Mouse (Mus musculus) hematopoietic stem cell, adult 5-6 weeks (primary cell): ENCODE data around the gene Dhdds. TPM values are rescaled to one million over a fixed set of nuclear protein-coding genes. Genes with fewer than 3 reads are reported as not detected.

Experiments used
- ATAC-seq, 2 experiments: fragments of 125-278 bp in 1 of 2; replicated peaks in 1 of 2; 2 replicates each; pipeline ENCODE4 v1.8.0; 2016 to 2017; ENCODE audit warnings: inconsistent platforms in 2 of 2, mild to moderate bottlenecking in 2 of 2, moderate number of reproducible peaks in 2 of 2, low read depth in 1 of 2, moderate TSS enrichment in 1 of 2; ENCODE audit not compliant: low FRiP score in 2 of 2, poor library complexity in 2 of 2, severe bottlenecking in 2 of 2, insufficient read depth in 1 of 2, low TSS enrichment in 1 of 2
- total RNA-seq: library from RNA; stranded (forward); fragments of 172-1452, 232-1000 nt; gene quantifications from 2 replicates; pipeline ENCODE4 v1.2.3, GENCODE M21; 2017

Dhdds gene
- 19.2 and 25.5 TPM in 2 replicates for total RNA-seq

DNA sequence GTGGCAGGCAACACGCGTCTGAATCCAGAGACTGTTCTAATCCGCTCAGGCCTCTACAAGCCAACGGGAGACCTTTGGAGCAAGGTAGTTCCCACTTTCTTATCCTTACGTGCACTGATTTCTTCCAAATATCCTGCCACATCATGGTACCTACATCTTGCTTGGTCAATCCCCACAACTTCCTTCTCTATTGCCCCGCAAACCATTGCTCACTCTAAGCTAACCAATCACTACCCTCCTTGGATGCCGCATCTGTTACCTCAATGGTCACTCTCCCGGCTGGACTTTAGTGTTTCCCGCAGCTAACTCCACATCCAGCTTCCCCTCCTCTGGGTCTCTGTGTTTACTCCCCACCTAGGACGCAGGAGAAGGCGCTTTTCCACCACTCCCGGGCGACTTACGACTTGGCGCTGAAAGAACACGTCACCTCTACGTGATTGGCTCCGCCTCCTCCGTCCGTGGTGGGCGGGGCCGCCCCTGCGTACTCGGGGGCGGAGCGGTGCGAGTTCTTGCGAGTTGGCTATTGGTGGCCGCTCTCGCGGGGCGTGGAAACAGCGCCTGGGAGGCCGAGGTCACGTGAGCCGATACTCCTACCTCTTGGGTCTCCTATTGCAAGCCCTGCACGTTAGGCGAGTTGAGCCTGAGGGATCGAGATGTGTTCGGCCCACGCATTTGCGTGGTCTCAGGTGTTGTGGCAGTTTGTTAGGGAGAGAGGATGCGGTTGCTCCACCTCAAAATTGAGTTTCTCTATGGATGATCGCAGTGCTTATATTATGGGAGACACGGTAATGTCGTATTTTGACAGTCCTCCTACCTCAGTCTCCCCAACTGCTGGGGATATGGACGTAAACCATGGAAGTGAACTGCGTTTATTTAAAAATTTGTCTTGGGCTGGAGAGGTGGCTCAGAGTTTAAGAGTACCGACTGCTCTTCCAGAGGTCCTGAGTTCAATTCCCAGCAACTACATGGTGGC lies at the start of gene Dhdds:
Gene Dhdds, minus strand, starts transcription at position 453 of the 973 bp plus-strand sequence.
- peak; percentile 98 to 99 for ATAC-seq

- no peak for ATAC-seq
Measured at GRCm38 (mm10) chr4:134047648-134048047, 46.9 kb upstream of the Dhdds start.

GRCm38 (mm10) chr4:134043041-134043440 lies 42.3 kb upstream of the Dhdds start:
- ATAC-seq, result peak; percentile 59 to 60; a peak in 3 of 4 replicates

DNA sequence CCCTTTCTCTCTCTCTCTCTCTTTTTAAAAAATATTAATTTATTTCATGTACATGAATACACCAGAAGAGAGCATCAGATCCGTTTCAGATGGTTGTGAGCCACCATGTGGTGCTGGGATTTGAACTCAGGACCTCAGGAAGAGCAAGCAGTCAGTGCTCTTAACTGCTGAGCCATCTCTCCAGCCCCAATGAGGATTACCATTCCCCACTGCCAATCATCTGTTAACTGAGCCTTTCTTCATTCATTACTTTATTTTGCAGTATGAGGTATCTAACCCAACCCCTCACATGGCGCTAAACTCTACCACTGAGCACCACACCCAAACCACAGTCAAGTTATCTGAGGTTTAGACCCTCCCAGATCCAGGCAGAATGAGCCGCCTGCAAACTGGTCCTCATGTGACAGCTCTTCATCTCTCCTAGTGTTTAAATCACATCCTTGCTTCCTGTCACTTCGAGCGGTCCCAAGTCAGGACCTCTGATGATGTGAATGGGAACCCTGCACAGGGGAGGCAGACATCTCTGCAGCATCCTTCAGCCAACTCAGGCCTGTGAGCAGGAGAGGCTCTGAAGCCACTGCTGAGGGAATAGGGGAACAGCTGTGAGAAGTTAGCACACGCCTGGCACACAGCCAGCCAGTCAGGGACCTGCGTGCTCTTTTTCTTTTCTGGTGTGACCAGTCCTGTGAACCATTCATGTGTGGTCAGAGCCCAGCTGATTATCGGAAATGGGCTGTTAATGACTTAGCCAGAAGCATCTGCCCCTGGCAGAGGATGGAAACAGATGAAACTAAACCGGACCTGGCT lies 40.8 kb upstream of the Dhdds start:
- peak; percentile 71 to 73 for ATAC-seq

- ATAC-seq, result peak; percentile 75 to 86
Measured at GRCm38 (mm10) chr4:134035953-134036352, 35.2 kb upstream of the Dhdds start.

DNA sequence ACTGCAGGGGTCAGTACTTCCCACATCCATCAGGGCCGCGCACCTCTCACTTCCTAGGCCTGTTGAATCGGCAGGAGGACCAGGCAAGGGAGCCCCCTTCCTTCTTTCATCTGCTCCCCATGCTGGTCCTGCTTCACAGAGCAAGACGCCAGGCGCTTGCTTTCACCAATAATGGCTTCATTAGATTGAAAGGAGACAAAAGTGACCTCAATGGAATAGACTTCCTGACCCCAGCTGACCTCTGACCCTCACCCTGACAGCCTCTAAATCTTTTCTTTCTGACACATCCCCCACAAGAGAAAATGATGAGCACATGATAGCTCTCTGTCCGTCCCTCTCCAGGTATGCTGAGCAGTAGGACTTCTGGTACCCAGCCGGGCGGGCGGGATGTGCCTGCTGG lies 25.1 kb upstream of the Dhdds start:
- no peak for ATAC-seq

GRCm38 (mm10) chr4:134020621-134021020 lies 19.9 kb upstream of the Dhdds start:
- peak; percentile 59 to 72; a peak in 2 of 4 replicates for ATAC-seq

DNA sequence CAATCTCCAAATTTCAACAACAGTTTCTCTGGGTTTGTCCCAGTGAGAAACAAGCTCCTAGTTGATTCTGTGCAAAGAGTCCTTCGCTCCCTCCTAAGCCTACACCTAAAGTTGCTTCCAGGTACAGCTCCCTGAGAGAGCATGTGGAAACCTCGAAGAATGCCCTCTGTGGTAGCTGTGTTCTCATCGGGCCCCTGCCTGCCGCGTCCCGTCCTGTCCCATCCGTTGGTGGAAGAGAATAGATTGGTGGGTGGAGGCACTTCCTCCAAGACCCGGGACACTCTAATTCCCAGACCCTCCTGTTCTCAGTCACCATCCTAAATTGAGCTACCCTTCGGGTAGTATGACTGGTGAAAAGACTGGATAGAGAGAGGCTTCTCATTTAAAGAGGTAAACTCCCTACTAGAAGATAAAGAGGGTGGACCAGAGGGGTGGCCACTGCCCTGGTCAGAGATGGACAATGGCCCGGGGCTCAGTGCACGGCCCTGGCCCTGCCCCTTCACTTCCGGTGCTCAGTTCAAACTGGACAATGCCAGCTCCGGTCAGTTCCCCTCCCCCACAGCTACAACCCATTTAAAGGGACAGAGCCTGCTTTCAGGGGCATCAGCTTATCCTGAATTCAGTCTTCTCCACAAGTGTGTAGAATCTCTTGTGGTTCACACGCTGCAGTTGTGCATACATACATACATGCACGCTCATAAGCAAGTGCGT lies 19.1 kb upstream of the Dhdds start:
- no peak for ATAC-seq

- ATAC-seq, result no peak
Measured at GRCm38 (mm10) chr4:134019210-134019609, 18.5 kb upstream of the Dhdds start.

DNA sequence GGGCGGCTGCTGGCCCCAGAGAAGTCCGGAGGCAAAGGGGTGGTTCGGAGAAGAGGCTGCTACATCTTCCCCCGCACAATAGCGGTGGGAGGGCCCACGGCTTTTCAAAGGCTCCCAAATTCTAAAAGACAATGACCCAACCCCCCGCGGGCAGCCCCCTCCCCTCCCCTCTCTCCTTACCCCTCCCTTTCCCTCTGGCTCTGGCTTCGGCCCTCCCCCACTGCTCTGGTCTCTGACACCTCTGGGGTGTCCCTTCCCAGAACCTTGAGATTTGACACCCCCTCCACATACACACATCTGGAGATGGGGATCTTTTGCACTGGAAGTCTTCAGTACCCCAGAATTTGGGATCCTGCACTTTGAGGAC lies 18.0 kb upstream of the Dhdds start, which contains the start of gene Lin28a:
Gene Lin28a, minus strand, starts transcription at position 63 of the 367 bp plus-strand sequence.
- no peak for ATAC-seq

GRCm38 (mm10) chr4:134018038-134018778 lies 17.5 kb upstream of the Dhdds start:
- no peak for ATAC-seq

DNA sequence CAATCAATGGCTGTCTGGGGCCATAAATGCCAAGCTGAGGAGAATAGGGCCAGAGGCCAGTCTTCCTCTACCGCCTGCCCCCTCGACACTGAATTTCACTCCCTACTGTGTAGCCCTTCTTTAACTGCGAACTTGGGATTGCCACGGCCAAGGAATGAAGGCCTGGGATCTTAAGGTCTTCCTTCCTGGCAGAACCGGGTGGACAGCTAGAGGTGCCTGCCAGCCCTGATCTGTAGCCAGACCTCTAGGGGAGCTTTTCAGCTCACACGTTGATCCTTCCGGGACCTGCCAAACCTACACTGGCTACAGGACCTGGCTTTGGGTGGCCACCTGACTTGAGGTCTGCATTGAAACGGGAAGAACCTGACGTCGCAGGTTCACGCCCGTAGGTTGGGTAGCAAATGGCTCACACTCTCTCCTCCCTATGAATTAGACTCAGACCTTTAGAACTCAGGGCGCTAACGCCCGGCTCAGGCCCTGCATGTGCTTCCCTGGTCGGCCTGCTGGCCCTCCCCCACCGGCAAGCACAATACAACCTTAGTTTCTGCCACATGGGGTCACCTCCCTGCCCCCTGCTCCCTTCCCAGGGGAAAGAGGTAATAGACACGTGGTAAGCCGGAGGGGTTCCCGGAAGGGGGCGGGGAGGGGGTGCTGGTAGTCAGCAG lies 16.6 kb upstream of the Dhdds start:
- ATAC-seq, result no peak

DNA sequence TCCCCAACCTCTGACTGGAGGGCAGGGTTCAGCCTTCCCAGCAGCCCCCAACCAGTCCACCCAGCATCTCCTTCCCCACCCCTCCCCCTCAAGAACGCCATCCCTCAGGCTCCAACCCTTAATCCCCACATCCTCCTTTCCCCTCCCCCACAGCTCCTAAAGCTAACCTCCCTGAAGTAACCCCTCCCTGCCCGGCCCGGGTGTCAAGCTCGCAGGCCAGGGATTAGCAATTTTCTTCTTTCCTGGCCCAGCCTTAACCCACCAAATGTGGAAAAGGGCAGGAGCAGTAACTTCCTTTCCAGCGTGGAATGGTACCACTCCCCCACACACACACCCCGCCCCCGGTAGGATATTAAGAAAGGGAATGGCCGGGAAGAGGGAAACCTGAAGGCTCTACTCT lies 16.0 kb upstream of the Dhdds start:
- ATAC-seq, result no peak

DNA sequence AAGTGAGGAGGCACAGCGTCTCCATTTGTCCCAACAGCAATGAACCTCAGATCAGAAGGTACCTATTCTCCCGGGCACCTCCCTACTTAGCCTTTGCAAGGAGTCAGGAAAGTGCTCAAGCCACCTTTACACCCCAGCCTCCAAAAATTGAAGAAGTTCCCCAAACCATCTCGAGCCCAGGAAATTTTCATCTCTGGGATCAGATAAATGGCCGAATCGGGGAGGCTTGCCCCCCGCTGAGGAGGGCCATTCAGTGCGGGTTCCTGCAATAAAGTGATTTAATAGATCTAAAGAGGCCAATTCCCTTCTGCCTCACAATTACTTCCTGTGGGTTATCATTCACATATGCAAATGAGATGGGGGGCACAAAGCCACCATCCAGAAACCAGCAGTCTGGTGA lies 15.5 kb upstream of the Dhdds start:
- no peak for ATAC-seq

DNA sequence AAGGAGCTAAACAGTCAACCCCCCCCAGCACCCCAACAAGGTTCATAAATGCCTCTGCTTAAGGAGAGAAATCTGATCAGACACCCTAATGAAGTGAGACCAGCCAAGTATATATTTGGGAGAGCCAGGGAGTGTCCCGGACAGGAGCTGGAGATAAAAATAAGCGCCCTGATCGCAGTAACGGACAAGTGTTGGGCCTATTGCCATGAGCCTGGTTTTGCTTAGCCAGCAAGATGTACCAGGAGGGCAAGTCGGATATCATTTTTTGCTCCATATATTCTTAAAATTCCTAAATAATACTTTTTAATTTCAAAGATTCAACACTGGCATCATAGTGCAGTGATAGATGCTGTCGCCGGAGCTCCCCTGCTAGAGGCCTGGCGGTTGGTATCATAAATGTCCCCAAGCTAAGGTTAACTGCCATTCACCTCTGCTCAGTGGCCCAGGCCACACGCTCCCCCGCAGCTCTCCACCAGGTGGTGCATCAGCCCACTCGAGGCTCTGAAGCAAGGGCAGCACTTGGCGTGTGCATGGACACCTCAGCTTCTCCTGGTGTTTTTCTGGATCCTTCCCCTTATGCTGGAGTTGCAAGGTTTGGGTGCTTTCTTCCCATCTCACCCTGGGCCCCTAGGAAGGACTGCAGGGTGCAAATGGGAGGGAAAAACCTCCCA lies 12.3 kb upstream of the Dhdds start:
- ATAC-seq, result peak; percentile 75 to 84; a peak in 2 of 4 replicates
